18 mouse cellular contexts compared by ENCODE assay signal in genomic region chr7:45678513-45678912, GRCm38 (mm10). TPM values are rescaled to one million over a fixed set of nuclear protein-coding genes. Genes with fewer than 3 reads are reported as not detected.
"Had no signal": no experiment of that assay in that cellular context is flagged by ENCODE, and none has a peak within 500 bp of the region (broad histone marks: within the 10 kb centered on the region; RNA-seq: fewer than 3 reads in every experiment).

No protein-coding gene starts in this region.

- H3K9ac ChIP-seq: kidney, embryonic 15.5 days; limb, embryonic 13.5 days; liver, embryonic 14.5 days; midbrain, embryonic 12.5 days had no signal

- H3K9me3 ChIP-seq: kidney, embryonic 15.5 days; limb, embryonic 13.5 days; midbrain, embryonic 12.5 days had no signal

- DNase-seq: kidney, adult 18-20 months; kidney, postnatal 14 days; left cerebral cortex, postnatal 4 days; lung, adult 2 months; lung, postnatal 36 days; right cerebral cortex, adult 18-20 months; right cerebral cortex, postnatal 25 days; thymus, adult 18-20 months; thymus, postnatal 14 days had no signal

- H3K27me3 ChIP-seq: kidney, embryonic 15.5 days; limb, embryonic 13.5 days had no signal

- H3K36me3 ChIP-seq: kidney, embryonic 15.5 days; limb, embryonic 13.5 days; midbrain, embryonic 12.5 days had no signal

- H3K4me3 ChIP-seq: kidney, embryonic 15.5 days; limb, embryonic 13.5 days; midbrain, embryonic 12.5 days had no signal

- H3K4me2 ChIP-seq: kidney, embryonic 15.5 days; limb, embryonic 13.5 days; midbrain, embryonic 12.5 days had no signal

- H3K27ac ChIP-seq: limb, embryonic 13.5 days; liver, embryonic 14.5 days; midbrain, embryonic 12.5 days had no signal

- ATAC-seq: lung, postnatal 0 days had no signal

RNA-seq across cellular contexts. Expression of gene Ntn5, which starts 5.3 kb away (rescaled TPM):
- total RNA-seq: liver, adult 2 months; megakaryocyte progenitor cell, adult 5-6 weeks had no signal
- polyA plus RNA-seq: liver, adult 2 months; liver, embryonic 14.5 days; neural tube, embryonic 14.5 days had no signal

RNA-seq across cellular contexts. Expression of gene Fut2, which starts 12.3 kb away (rescaled TPM):
- total RNA-seq: left cerebral cortex, postnatal 4 days; megakaryocyte progenitor cell, adult 5-6 weeks; midbrain, postnatal 0 days had no signal
- polyA plus RNA-seq: liver, embryonic 14.5 days had no signal

RNA-seq across cellular contexts. Expression of gene Sec1, which starts 15.7 kb away (rescaled TPM):
- total RNA-seq: liver, adult 2 months; megakaryocyte progenitor cell, adult 5-6 weeks had no signal
- polyA plus RNA-seq: liver, adult 2 months had no signal

RNA-seq across cellular contexts. Expression of gene Car11, which starts 21.1 kb away (rescaled TPM):
- total RNA-seq: megakaryocyte progenitor cell, adult 5-6 weeks had no signal
